Mouse (Mus musculus): ENCODE measurements around the gene Olfr1393.

DNA sequence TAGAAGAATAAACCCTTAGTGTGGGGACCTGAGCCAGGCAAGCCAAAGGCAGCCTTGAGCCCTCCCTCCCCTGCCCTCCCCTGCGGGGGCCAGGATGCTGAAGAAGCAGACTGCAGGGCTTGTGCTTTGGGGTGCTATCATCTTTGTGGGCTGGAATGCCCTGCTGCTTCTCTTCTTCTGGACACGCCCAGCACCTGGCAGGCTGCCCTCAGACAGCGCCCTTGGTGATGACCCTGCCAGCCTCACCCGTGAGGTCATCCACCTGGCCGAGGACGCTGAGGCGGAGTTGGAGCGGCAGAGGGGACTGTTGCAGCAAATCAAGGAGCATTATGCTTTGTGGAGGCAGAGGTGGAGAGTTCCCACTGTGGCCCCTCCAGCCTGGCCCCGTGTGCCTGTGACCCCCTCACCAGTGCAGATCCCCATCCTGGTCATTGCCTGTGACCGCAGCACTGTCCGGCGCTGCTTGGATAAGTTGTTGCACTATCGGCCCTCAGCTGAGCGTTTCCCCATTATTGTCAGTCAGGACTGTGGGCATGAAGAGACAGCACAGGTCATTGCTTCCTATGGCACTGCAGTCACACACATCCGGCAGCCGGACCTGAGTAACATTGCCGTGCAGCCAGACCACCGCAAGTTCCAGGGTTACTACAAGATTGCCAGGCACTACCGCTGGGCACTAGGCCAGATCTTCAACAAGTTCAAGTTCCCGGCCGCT is 17.3 kb upstream of the Olfr1393 start:
- TF ChIP-seq CTCF (IDR thresholded peaks at IDR 0.05; ENCODE audit: control insufficient read depth, insufficient read depth, low read length) (no peak), POLR2A (IDR thresholded peaks at IDR 0.05; ENCODE audit: borderline replicate concordance, control insufficient read depth, low read depth, low read length) (no peak)

All from bone marrow, adult 2 months (tissue).